Mouse (Mus musculus) midbrain, embryonic 11.5 days (tissue): Measurements from ENCODE around the gene Cyp2b19. TPM values are rescaled to one million over a fixed set of nuclear protein-coding genes. Genes with fewer than 3 reads are reported as not detected.

Source experiments
- ATAC-seq: fragments of 200-750 bp; cut with Nextera tagmentation; 2 replicates; pipeline ENCODE4 v1.8.0; 2017; ENCODE audit warnings: moderate TSS enrichment, moderate library complexity; ENCODE audit not compliant: low FRiP score
- DNase-seq: peaks from one replicate; pipeline ENCODE4 v3.0.0; 2015; ENCODE audit warnings: low spot score; ENCODE audit errors: missing footprints
- H3K27ac ChIP-seq: fragments of 300-500 bp; sonication (generic); 2 replicates; pipeline ENCODE4 v1.5.1; 2014; ENCODE audit warnings: low read depth, low read length
- H3K27me3 ChIP-seq: fragments of 300-500 bp; sonication (generic); 2 replicates; pipeline ENCODE4 v1.6.1; 2014; ENCODE audit warnings: mild to moderate bottlenecking, low read length, moderate library complexity, mixed read lengths; ENCODE audit not compliant: control insufficient read depth, insufficient read depth
- H3K36me3 ChIP-seq: fragments of 300-500 bp; sonication (generic); 2 replicates; pipeline ENCODE4 v1.6.1; 2014; ENCODE audit warnings: mild to moderate bottlenecking, low read length, moderate library complexity, mixed read lengths; ENCODE audit not compliant: control insufficient read depth, insufficient read depth
- H3K4me1 ChIP-seq: fragments of 300-500 bp; sonication (generic); 2 replicates; pipeline ENCODE4 v1.6.1; 2014; ENCODE audit warnings: low read length; ENCODE audit not compliant: control insufficient read depth, insufficient read depth
- H3K4me2 ChIP-seq: fragments of 300-500 bp; sonication (generic); 2 replicates; pipeline ENCODE4 v1.6.1; 2014; ENCODE audit warnings: mild to moderate bottlenecking, moderate library complexity
- H3K4me3 ChIP-seq: fragments of 300-500 bp; sonication (generic); 2 replicates; pipeline ENCODE4 v1.5.1; 2014; ENCODE audit warnings: low read depth, low read length
- H3K9ac ChIP-seq: fragments of 300-500 bp; sonication (generic); 2 replicates; pipeline ENCODE4 v1.6.1; 2014; ENCODE audit warnings: low read length
- H3K9me3 ChIP-seq: fragments of 300-500 bp; sonication (generic); 2 replicates; pipeline ENCODE4 v1.6.1; 2016; ENCODE audit warnings: low read length; ENCODE audit not compliant: control insufficient read depth
- WGBS: fragments of 180-500 bp; shearing (Covaris S2); extraction: QIAGEN DNeasy Blood & Tissue Kit; methylation state at CpG from one replicate; pipeline ENCODE4 v1.1.7; 2014; 5-methylcytosine and 5-hydroxymethylcytosine counted together
- polyA plus RNA-seq: library from polyadenylated mRNA; unstranded; fragments of >200 nt; fragmentation: Nextera tagmentation; extraction: Ambion mirVana; gene quantifications from 2 replicates; pipeline ENCODE4 v1.2.1, GENCODE M21; 2014

Gene Cyp2b19
- 0.04 and 0.07 TPM in 2 replicates for polyA plus RNA-seq

DNA sequence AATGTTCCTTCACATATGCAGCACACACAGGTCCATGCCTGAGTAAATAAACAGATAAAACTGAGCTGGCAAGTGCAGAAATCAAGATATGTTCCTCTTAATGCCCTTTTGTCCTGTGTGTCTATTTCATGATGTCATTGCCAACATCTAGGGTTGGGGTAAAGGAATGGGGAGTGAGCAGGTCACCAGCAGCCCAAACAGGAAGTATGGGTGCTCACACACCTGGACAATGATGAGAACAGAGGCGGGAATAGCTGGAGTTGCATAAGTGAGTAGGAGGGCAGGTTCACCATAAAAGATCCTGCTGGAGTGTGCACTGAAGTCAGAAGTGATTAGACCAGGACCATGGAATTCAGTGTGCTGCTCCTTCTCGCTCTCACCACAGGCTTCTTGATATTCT, at the start of gene Cyp2b19:
Cyp2b19 (plus strand) TSS at position 301 of the 400 bp plus-strand sequence.
- no peaks in the 10 kb centered on the region for H3K27me3 ChIP-seq
- no peak within 1 kb of the TSS for H3K4me2 ChIP-seq
- no peak within 1 kb of the TSS for H3K27ac ChIP-seq
- H3K9ac ChIP-seq, result no peak within 1 kb of the TSS
- 72% methylated on average over 2 of the region's 2 CpGs for WGBS
- H3K4me1 ChIP-seq, result no peaks in the 10 kb centered on the region
- no peak within 1 kb of the TSS for H3K4me3 ChIP-seq
- H3K9me3 ChIP-seq, result no peaks in the 10 kb centered on the region; the same call in 1 of the 2 replicates
- no peaks in the 10 kb centered on the region for H3K36me3 ChIP-seq
- DNase-seq (no peak), ATAC-seq (no peak)

GRCm38 (mm10) chr7:26711061-26711460, 45.9 kb upstream of the Cyp2b19 start:
- Histone ChIP-seq H3K36me3 (no peaks in the 10 kb centered on the region), H3K27ac (no peak overlapping the region), H3K9me3 (peaks cover 3% of the 10 kb centered on the region; the same call in 1 of the 2 replicates), H3K4me1 (no peaks in the 10 kb centered on the region), H3K4me3 (no peak overlapping the region), H3K4me2 (no peak overlapping the region), H3K27me3 (no peaks in the 10 kb centered on the region), H3K9ac (no peak overlapping the region)
- WGBS, result 94% methylated on average over 11 of the region's 11 CpGs
- DNase-seq (no peak), ATAC-seq (no peak)

DNA sequence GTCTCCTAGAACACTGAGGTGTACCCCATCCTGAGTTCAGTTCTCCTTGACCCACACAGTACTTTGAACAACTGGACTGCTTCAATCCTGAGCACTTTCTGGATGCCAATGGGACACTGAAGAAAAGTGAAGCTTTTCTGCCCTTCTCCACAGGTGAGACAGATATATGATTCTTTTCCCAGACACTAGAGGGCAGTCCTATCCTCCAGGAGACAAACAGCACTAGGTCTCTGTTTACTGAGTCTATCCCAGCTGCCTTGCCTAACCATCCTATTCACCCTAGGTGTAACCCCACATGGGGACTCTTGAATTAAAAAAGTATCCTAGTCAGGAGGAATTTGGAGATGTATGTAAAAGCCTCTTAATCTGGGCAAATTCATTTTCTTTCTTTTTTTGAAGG, 18.0 kb upstream of the Cyp2b19 start:
- ATAC-seq (no peak), DNase-seq (no peak)
- Histone ChIP-seq H3K27ac (no peak overlapping the region), H3K36me3 (no peaks in the 10 kb centered on the region), H3K4me3 (no peak overlapping the region), H3K9ac (no peak overlapping the region), H3K27me3 (no peaks in the 10 kb centered on the region), H3K4me2 (no peak overlapping the region), H3K9me3 (no peaks in the 10 kb centered on the region), H3K4me1 (no peaks in the 10 kb centered on the region)

- ATAC-seq, result no peak
- H3K4me3 ChIP-seq, result no peak overlapping the region
- no peaks in the 10 kb centered on the region for H3K27me3 ChIP-seq
- no peak overlapping the region for H3K9ac ChIP-seq
- no peak for DNase-seq
- no peak overlapping the region for H3K4me2 ChIP-seq
- 83% methylated on average over 4 of the region's 4 CpGs for WGBS
- no peak overlapping the region for H3K27ac ChIP-seq
- H3K4me1 ChIP-seq, result no peaks in the 10 kb centered on the region
- H3K36me3 ChIP-seq, result no peaks in the 10 kb centered on the region
- H3K9me3 ChIP-seq, result no peaks in the 10 kb centered on the region
These were observed 13.0 kb upstream of the Cyp2b19 start for GRCm38 (mm10) chr7:26743948-26744347.

DNA sequence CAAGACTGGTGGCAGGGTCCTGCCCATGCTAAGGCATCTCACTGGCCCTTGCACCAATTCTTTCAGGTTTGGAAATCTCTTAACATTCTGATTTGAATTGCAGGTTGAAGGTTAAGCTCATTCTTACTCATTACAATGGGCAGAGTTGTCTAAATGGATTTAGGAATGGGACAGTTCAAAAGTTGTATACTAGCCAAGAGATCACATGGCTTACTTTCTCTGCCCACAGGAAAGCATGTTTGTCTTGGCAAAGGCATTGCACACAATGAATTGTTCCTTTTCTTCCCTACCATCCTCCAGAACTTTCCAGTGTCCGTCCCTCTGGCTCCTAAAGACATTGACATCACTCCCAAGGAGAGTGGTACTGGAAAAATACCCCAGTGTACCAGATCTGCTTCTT, 11.5 kb upstream of the Cyp2b19 start:
- DNase-seq (no peak), ATAC-seq (no peak)
- Histone ChIP-seq H3K4me3 (no peak overlapping the region), H3K27ac (no peak overlapping the region), H3K27me3 (no peaks in the 10 kb centered on the region), H3K36me3 (no peaks in the 10 kb centered on the region), H3K9ac (no peak overlapping the region), H3K4me1 (no peaks in the 10 kb centered on the region), H3K4me2 (no peak overlapping the region), H3K9me3 (no peaks in the 10 kb centered on the region)
- 56% methylated on average over 1 of the region's 1 CpGs for WGBS

GRCm38 (mm10) chr7:26767084-26767483, 10.1 kb downstream of the Cyp2b19 start:
- 61% methylated on average over 1 of the region's 1 CpGs for WGBS
- H3K36me3 ChIP-seq, result no peaks in the 10 kb centered on the region
- DNase-seq, result no peak

DNA sequence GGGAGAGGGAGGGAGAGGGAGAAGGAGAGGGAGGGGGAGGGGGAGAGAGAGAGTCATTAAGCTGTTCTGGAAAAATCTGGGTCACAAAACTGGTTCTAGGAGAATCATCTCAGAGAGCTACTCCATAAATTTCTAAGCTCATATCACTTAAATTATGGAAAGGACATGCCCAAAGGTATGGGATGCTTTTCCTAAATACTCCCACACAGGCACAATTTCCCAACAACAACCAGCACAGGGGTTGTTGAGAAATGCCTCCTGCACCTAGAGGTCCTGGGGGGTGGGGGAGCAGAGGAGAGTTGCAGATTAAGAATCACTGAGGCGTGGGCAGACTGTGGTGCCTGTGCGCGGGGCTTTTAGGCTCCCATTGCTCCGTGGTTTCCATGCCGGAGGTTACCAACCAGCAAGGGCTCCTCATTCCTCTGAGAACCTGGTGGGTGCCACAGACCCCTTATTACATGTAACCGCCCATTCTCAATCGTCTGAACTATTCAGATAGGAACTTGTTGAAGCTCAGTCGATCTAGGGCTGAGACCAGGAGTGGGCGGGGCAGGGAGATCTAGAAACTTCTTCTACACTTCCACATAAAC, 13.0 kb downstream of the Cyp2b19 start:
- 84% methylated on average over 9 of the region's 9 CpGs for WGBS
- no peaks in the 10 kb centered on the region; the same call in 1 of the 2 replicates for H3K9me3 ChIP-seq
- no peak overlapping the region for H3K9ac ChIP-seq
- ATAC-seq, result no peak
- H3K4me1 ChIP-seq, result no peaks in the 10 kb centered on the region
- no peaks in the 10 kb centered on the region for H3K27me3 ChIP-seq
- no peaks in the 10 kb centered on the region for H3K36me3 ChIP-seq
- H3K4me2 ChIP-seq, result no peak overlapping the region
- H3K27ac ChIP-seq, result no peak overlapping the region
- DNase-seq, result no peak
- no peak overlapping the region for H3K4me3 ChIP-seq

More at GRCm38 (mm10) chr7:26767084-26767483, 10.1 kb downstream of the Cyp2b19 start:
- Histone ChIP-seq H3K4me1 (no peaks in the 10 kb centered on the region), H3K4me3 (no peak overlapping the region), H3K9me3 (no peaks in the 10 kb centered on the region; the same call in 1 of the 2 replicates), H3K9ac (no peak overlapping the region), H3K4me2 (no peak overlapping the region), H3K27me3 (no peaks in the 10 kb centered on the region), H3K27ac (no peak overlapping the region)
- no peak for ATAC-seq

- Histone ChIP-seq H3K4me2 (no peak overlapping the region), H3K9ac (no peak overlapping the region), H3K36me3 (no peaks in the 10 kb centered on the region), H3K4me3 (no peak overlapping the region), H3K4me1 (no peaks in the 10 kb centered on the region), H3K27me3 (no peaks in the 10 kb centered on the region), H3K27ac (no peak overlapping the region), H3K9me3 (no peaks in the 10 kb centered on the region; the same call in 1 of the 2 replicates)
- ATAC-seq (no peak), DNase-seq (no peak)
- 78% methylated on average over 3 of the region's 3 CpGs for WGBS
These were observed 16.1 kb downstream of the Cyp2b19 start for GRCm38 (mm10) chr7:26772866-26773586.

DNA sequence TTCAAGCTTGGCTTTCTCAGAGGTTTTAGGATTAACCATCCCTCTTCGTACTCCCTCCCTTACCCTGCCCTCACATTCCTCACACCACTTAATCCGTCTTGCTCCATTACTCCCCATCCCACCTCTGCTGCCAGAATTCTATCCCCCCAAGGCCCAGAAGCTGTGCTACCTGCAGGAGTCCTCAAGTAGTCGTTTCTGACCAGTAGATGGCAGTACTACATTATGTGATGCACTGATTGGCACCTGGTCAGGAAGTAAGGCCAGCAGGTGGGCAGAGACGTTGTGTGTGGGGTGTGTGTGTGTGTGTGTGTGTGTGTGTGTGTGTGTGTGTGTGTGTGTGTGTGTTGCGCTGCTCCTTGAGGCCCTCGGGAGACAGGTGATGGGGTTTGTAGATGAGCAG, 18.9 kb downstream of the Cyp2b19 start:
- Histone ChIP-seq H3K9me3 (no peaks in the 10 kb centered on the region; the same call in 1 of the 2 replicates), H3K4me3 (no peak overlapping the region), H3K27me3 (no peaks in the 10 kb centered on the region), H3K4me1 (no peaks in the 10 kb centered on the region; the same call in 1 of the 2 replicates), H3K9ac (no peak overlapping the region), H3K36me3 (no peaks in the 10 kb centered on the region), H3K4me2 (no peak overlapping the region), H3K27ac (no peak overlapping the region)
- DNase-seq, result no peak
- 16% methylated on average over 5 of the region's 6 CpGs for WGBS
- ATAC-seq, result no peak
